ENCODE assay signal across 10 mouse cellular contexts in the genomic region with DNA sequence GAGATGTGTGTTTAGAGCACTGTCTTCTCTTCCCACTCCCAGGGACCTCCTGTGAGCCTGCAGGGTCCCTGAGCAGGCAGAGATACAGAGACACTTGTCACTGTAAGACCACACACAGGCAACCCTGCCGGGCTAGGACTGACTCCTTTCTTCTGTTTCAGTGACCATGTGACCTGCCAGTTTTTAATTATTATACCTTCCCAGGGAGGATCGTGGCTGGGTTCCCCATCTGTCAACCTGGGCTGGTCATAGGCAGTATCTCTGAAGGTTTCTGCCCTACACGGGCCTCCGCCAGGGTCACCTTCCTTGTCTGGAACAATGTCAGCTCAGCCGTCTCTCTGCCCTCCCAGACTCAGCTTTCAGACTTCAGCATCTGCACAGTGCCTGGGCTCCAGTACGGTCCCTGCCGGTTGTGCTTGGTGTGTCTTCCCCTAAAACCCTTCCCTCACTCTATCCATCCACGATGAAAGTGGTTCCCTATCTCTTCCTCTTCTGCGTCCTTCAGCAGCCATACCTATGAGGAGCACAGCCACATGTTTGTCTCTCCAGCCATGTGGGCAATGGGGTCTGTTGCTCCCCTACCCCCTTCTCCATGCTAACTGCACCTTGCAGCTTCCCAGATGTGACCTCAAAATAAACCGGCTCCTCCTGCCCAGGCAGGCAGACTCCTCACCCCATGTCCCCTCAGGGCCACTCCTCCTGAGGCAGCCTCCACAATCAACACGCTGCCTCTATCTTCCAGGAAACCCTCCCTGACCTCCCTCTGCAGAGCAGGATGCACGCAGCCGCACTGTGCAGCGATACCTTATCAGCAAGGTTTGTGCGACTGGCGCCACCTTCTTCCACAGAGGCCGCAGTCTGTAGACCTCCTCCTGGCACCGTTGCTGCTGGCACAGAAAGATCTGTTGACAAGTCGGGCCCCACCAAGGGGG. TPM values are rescaled to one million over a fixed set of nuclear protein-coding genes. Genes with fewer than 3 reads are reported as not detected.
A peak's percentile ranks its signal among the peaks of the same experiment; 100 is the strongest.
DNase-seq lines count a peak whose midpoint lies in the region; ATAC-seq lines count a peak whose summit lies in the region.
"Had no signal": no experiment of that assay in that cellular context is flagged by ENCODE, and none has a peak within 500 bp of the region (broad histone marks: within the 10 kb centered on the region; RNA-seq: fewer than 3 reads in every experiment).

No protein-coding gene starts in this region.

- H3K27ac ChIP-seq in heart, embryonic 10.5 days: peak overlapping the region; percentile 70
- H3K27ac ChIP-seq in hindbrain, embryonic 13.5 days: peak overlapping the region; percentile 98
- H3K27ac ChIP-seq in midbrain, embryonic 15.5 days: peak overlapping the region; percentile 42
- H3K27ac ChIP-seq: limb, embryonic 15.5 days had no signal

- no peak overlapping the region for H3K4me2 ChIP-seq in hindbrain, embryonic 13.5 days
- no peak overlapping the region for H3K4me2 ChIP-seq in midbrain, embryonic 15.5 days
- H3K4me2 ChIP-seq: limb, embryonic 15.5 days had no signal

- peaks cover 53% of the 10 kb centered on the region for H3K27me3 ChIP-seq in heart, embryonic 10.5 days (ENCODE audit: insufficient read depth, poor library complexity, severe bottlenecking)
- 0 out of 2 replicates have a peak, but pooled peaks cover 7% of the 10 kb centered on the region for H3K27me3 ChIP-seq in hindbrain, embryonic 13.5 days
- H3K27me3 ChIP-seq in midbrain, embryonic 15.5 days (replicated peaks): no peaks in the 10 kb centered on the region

- peak overlapping the region; percentile 33 for H3K4me3 ChIP-seq in heart, embryonic 10.5 days
- no peak overlapping the region for H3K4me3 ChIP-seq in hindbrain, embryonic 13.5 days
- H3K4me3 ChIP-seq in midbrain, embryonic 15.5 days: no peak overlapping the region
- H3K4me3 ChIP-seq: limb, embryonic 15.5 days had no signal

- intact Hi-C loops in heart, postnatal 36 days (cut with DNase I): no loop called here

- no peak for ATAC-seq in hindbrain, embryonic 13.5 days (ENCODE audit: low FRiP score)
- 0 out of 2 replicates have a peak, but pooled peaks have one; percentile 25 for ATAC-seq in midbrain, embryonic 15.5 days (replicated peaks)
- ATAC-seq in activated CD4-positive, CD25-positive, alpha-beta regulatory T cell, adult 4 months: no peak

- DNase-seq in heart, embryonic 10.5 days (ENCODE audit: low spot score): peak; percentile 92
- no peak for DNase-seq in heart, postnatal 36 days
- peak; percentile 77 for DNase-seq in c-Kit-positive CD71-positive TER-119-positive erythroid progenitor cells, embryonic 14.5 days (ENCODE audit: low spot score)
- DNase-seq in adrenal gland, adult (ENCODE audit: inconsistent age in 2 of 2, low spot score in 1 of 2): no peak
- no peak for DNase-seq in layer of hippocampus, adult 9-10 months (ENCODE audit: low spot score)
- DNase-seq: cerebellum, adult 18-20 months had no signal

- H3K9ac ChIP-seq in hindbrain, embryonic 13.5 days: peak overlapping the region; percentile 0; the same call in 1 of the 2 replicates
- H3K9ac ChIP-seq in midbrain, embryonic 15.5 days: no peak overlapping the region
- H3K9ac ChIP-seq: limb, embryonic 15.5 days had no signal

- 22% methylated on average over 19 of the region's 19 CpGs for WGBS in heart, embryonic 10.5 days
- 51% methylated on average over 19 of the region's 19 CpGs for WGBS in hindbrain, embryonic 13.5 days
- 51% methylated on average over 19 of the region's 19 CpGs for WGBS in midbrain, embryonic 15.5 days

- H3K36me3 ChIP-seq in heart, embryonic 10.5 days: no peaks in the 10 kb centered on the region
- no peaks in the 10 kb centered on the region for H3K36me3 ChIP-seq in hindbrain, embryonic 13.5 days
- H3K36me3 ChIP-seq in midbrain, embryonic 15.5 days (replicated peaks): no peaks in the 10 kb centered on the region
- H3K36me3 ChIP-seq: limb, embryonic 15.5 days had no signal

- no peaks in the 10 kb centered on the region for H3K9me3 ChIP-seq in heart, embryonic 10.5 days
- H3K9me3 ChIP-seq in hindbrain, embryonic 13.5 days: no peaks in the 10 kb centered on the region
- H3K9me3 ChIP-seq in midbrain, embryonic 15.5 days: no peaks in the 10 kb centered on the region
- H3K9me3 ChIP-seq: limb, embryonic 15.5 days had no signal

- H3K4me1 ChIP-seq in heart, embryonic 10.5 days: peaks cover 49% of the 10 kb centered on the region
- H3K4me1 ChIP-seq in hindbrain, embryonic 13.5 days (replicated peaks): peaks cover 74% of the 10 kb centered on the region
- H3K4me1 ChIP-seq in midbrain, embryonic 15.5 days: peaks cover 50% of the 10 kb centered on the region

RNA-seq across cellular contexts. Expression of a gene that starts 36.9 kb away (rescaled TPM):
- polyA plus RNA-seq in heart, embryonic 10.5 days (2016; fragmentation: Nextera tagmentation; extraction: Ambion mirVana): 3.8 and 5.5 TPM in 2 replicates
- 10 to 100 TPM; 19.7 to 23.0 TPM for total RNA-seq in heart, postnatal 36 days (2021)
- polyA plus RNA-seq in hindbrain, embryonic 13.5 days (2015; fragmentation: Nextera tagmentation; extraction: Ambion mirVana): 27.2 and 30.2 TPM in 2 replicates
- polyA plus RNA-seq in midbrain, embryonic 15.5 days (2015; fragmentation: Nextera tagmentation; extraction: Ambion mirVana): 20.2 and 21.4 TPM in 2 replicates
- under 1 TPM; 0.08 to 0.28 TPM for polyA plus RNA-seq in activated CD4-positive, CD25-positive, alpha-beta regulatory T cell, adult 4 months (2017; shearing (Covaris generic))

RNA-seq across cellular contexts. Expression of a gene that starts 39.5 kb away (rescaled TPM):
- 17.3 and 19.8 TPM in 2 replicates for polyA plus RNA-seq in heart, embryonic 10.5 days (2016; fragmentation: Nextera tagmentation; extraction: Ambion mirVana)
- 10 to 100 TPM; 28.3 to 30.6 TPM for total RNA-seq in heart, postnatal 36 days (2021)
- polyA plus RNA-seq in hindbrain, embryonic 13.5 days (2015; fragmentation: Nextera tagmentation; extraction: Ambion mirVana): 16.2 and 17.4 TPM in 2 replicates
- polyA plus RNA-seq in midbrain, embryonic 15.5 days (2015; fragmentation: Nextera tagmentation; extraction: Ambion mirVana): 16.4 and 18.3 TPM in 2 replicates
- polyA plus RNA-seq in activated CD4-positive, CD25-positive, alpha-beta regulatory T cell, adult 4 months (2017; shearing (Covaris generic)): 10 to 100 TPM in 1 of 2 experiments, 1 to 10 TPM in 1; 8.0 to 10.2 TPM

Comparison
In these comparisons a context has a peak if more than half of its experiments do, and no peak if none do; other contexts are left out.
1. DNase-seq: peak in heart, embryonic 10.5 days (single experiment) and c-Kit-positive CD71-positive TER-119-positive erythroid progenitor cells, embryonic 14.5 days (single experiment); none in heart, postnatal 36 days (0 of 2), adrenal gland, adult (0 of 2) and layer of hippocampus, adult 9-10 months (single experiment).
2. H3K27ac ChIP-seq: peak in every context shown above with its lines; median percentile 98 in hindbrain, embryonic 13.5 days; 70 in heart, embryonic 10.5 days; 42 in midbrain, embryonic 15.5 days.